Mouse (Mus musculus) ES-CJ7 (cell line): ENCODE results near the gene Xntrpc.

ENCODE experiments used
- DNase-seq: peaks from one replicate; pipeline ENCODE4 v3.0.0; 2011; ENCODE audit warnings: low read depth, low spot score

Gene Xntrpc

GRCm38 (mm10) chr7:102081784-102082183 is 16.3 kb downstream of the Xntrpc start:
- DNase-seq, result no peak

- DNase-seq, result no peak
These were observed 17.3 kb downstream of the Xntrpc start, which contains the start of gene Trpc2 for GRCm38 (mm10) chr7:102082816-102083215. Trpc2 (plus strand) TSS chr7:102083116.

- no peak for DNase-seq
These were observed 18.7 kb downstream of the Xntrpc start for GRCm38 (mm10) chr7:102084041-102084696.

- DNase-seq, result no peak
These were observed 21.8 kb downstream of the Xntrpc start for GRCm38 (mm10) chr7:102087336-102087735.

DNA sequence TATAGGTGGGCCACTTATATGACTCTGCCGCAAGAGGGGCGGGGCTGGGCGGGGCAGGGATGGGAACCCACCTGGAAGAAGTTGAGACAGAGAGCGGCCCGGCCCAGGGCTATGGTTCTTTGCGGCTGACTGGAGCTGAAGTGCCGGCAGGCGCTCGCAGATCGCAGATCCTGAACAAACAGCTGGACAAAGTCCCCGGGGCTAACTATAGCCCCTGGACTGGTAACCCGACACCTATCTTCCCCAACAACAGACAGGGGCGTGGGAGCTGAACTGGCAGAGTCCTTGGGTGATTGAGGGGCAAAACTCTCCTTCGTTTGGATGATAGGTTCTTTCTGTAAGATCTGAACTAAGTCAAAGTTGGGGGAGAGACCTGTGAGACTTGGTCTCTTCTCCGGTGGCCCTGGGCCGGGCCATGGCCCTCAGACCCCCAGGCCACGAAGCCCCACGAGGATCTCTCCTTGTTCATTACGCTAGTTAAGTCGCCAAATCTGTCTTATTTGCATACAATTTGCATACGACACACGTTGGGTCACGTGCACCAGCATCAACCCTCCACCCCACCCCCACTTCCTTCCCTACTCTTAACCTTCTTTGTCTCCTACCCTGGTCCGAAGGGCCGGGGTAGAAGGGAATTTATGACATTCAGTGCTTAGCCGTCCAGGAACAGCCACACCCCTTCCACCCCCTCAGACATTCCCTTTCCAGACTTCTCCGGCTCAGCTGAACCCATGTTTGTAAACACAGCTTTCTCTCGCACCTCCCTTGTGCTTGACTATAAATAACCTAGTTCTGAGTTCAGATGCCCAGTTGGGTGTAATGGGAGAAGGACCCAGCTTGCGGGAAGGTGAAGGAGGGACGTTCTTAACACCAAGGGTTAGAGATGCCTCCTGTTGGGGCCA is 34.5 kb downstream of the Xntrpc start:
- DNase-seq, result peak; percentile 82

GRCm38 (mm10) chr7:102100868-102101267 is 35.4 kb downstream of the Xntrpc start:
- DNase-seq, result no peak

GRCm38 (mm10) chr7:102101487-102101886 is 36.0 kb downstream of the Xntrpc start, which contains the start of gene Art1:
Art1 (plus strand) TSS chr7:102101743.
- no peak for DNase-seq

DNA sequence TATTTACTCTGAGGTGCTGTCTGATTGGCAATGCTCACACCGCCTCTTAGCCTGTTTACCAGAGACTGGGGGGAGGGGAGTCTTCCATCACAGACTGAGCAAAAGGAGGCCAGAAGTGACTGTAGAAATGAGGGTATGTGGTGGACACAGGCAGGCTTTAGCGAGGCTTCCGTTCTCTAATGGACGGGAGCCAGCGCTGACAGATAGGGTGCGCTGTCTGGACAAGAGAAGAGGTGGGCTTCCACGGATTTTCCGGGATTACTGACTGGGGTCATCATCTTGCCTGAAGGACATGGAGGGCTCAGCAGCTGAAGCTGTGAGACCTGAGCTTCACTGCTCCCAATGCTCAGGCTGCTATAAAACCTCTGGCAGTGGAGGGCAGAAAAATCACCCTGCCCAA is 36.7 kb downstream of the Xntrpc start:
- no peak for DNase-seq

GRCm38 (mm10) chr7:102102696-102103095 is 37.2 kb downstream of the Xntrpc start:
- DNase-seq, result peak; percentile 51

DNA sequence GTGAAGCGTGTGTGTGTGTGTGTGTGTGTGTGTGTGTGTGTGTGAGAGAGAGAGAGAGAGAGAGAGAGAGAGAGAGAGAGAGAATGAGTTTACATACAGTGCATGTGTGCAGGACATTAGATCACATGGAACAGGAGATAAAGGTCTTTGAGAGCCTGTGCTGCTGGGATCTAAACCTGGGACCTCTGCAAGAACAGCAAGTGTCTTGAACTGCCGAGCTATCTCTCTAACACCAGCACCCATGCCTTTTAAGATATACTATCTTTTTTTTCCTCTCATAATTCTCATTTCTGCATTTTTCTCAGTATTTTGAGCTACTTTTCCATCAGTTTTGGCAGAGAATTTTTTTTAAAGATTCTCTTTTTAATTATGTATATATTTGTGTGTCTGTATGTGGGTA is 38.0 kb downstream of the Xntrpc start:
- no peak for DNase-seq

- no peak for DNase-seq
These were observed 38.6 kb downstream of the Xntrpc start for GRCm38 (mm10) chr7:102104126-102104525.

DNA sequence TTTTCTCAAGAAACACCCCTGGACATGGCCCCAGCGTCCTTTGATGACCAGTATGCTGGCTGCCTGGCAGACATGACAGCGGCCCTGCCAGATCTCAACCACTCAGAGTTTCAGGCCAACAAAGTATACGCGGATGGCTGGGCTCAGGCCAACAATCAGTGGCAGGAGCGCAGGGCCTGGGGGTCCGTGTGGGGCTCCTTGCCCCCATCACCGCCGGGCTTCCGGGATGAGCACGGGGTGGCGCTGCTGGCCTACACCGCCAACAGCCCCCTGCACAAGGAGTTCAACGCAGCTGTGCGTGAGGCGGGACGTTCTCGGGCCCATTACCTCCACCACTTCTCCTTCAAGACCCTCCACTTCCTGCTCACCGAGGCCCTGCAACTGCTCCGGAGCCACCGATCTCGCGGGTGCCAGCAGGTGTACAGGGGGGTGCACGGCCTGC is 41.2 kb downstream of the Xntrpc start:
- peak; percentile 46 for DNase-seq

DNA sequence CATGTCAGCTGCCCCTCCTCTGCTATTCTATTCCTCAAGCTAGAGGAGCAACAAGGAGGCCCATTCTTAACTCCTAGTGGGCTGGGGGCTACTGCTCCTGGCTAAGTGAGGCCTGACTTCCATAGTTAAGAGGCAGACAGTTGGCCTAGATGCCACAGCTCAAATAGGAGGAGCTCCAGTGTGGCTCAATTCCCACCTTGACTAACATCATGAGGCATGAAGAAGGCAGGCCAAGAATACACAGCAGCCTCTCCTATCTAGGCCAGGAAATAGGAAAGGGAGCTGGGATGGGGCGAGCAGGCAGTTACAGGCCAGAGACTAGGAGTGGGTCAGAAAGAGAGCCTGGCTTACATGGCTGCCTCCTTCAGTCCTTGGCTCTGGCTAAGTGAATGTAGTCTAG is 42.7 kb downstream of the Xntrpc start:
- DNase-seq, result no peak

DNA sequence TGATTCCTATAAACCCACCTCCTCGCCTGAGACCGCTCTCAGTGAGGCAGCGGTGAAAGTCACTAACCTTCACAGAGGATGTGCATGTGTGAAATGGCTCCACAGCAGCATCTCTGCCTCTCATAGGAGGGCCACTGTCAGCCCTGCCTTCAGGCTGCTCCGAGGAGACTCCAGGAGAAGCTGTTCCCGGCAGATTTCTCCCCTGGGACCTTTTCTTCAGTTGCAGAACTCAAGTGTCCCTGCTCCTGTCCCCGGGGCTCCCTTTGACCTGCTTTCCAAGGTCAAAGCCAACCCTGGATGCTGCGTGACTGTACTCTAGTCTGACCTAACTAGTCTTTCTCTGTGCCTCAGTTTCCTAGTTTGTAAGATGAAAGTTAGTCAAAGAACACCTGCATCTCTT is 43.7 kb downstream of the Xntrpc start, which contains the start of gene Art5:
Gene Art5 (minus strand): TSS at position 319 of the 400 bp plus-strand sequence.
- DNase-seq, result no peak

DNA sequence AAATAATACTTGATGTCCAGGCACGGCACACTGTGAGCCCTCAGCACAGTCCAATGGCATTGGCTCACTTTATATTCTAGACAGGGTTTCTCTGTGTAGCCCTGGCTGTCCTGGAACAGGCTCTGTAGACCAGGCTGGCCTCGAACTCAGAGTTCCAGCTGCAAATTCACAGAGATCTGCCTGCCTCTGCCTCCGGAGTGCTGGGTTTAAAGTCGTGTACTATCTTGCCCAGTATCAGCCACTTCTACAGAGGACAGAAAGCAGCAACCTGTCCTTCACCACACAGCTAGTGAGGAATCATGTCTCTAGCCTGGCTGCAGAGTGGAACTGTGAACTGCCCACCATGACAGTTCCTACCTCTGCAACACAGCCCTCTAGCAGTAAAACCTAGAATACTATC is 44.2 kb downstream of the Xntrpc start:
- no peak for DNase-seq

- DNase-seq, result peak; percentile 52
These were observed 47.7 kb downstream of the Xntrpc start for GRCm38 (mm10) chr7:102113151-102113729.

- DNase-seq, result no peak
These were observed 51.2 kb downstream of the Xntrpc start, which contains the start of gene Chrna10 for GRCm38 (mm10) chr7:102116579-102117331. Chrna10 (minus strand) TSS chr7:102116828.

DNA sequence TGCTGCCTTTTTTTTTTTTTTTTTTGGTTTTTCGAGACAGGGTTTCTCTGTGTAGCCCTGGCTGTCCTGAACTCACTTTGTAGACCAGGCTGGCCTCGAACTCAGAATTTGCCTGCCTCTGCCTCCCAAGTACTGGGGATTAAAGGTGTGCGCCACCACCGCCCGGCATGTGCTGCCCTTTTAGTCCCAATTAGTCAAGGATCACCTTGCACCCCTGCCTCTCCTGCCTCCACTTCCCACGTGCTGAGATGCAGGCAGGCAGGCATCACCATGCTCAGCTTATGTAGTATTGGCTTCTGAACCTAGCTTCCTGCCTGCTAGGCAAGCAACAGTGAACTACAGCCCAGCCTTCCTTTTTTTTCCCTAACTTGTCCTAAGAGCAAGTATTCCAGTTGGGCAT is 51.9 kb downstream of the Xntrpc start:
- no peak for DNase-seq

- no peak for DNase-seq
These were observed 54.8 kb downstream of the Xntrpc start for GRCm38 (mm10) chr7:102120326-102120725.

GRCm38 (mm10) chr7:102132395-102132794 is 66.9 kb downstream of the Xntrpc start:
- peak; percentile 40 for DNase-seq

- DNase-seq, result peak; percentile 72
These were observed 72.0 kb downstream of the Xntrpc start for GRCm38 (mm10) chr7:102137464-102137863.
